Mouse (Mus musculus): ENCODE results near the gene Prrt1. TPM values are rescaled to one million over a fixed set of nuclear protein-coding genes. Genes with fewer than 3 reads are reported as not detected.

Prrt1 gene
- polyA plus RNA-seq, 1 experiment from 2014 or later = 0.64 TPM

- no peaks in the 10 kb centered on the region for H3K9me3 ChIP-seq (ENCODE audit: control insufficient read depth, low read length)
- ATAC-seq (ENCODE audit: low read depth) (no peak), DNase-seq (ENCODE audit: low spot score) (peak; percentile 30)
- peak within 1 kb of the TSS; percentile 80 for H3K9ac ChIP-seq (ENCODE audit: low read depth, low read length)
- peaks cover 40% of the 10 kb centered on the region for H3K4me1 ChIP-seq (ENCODE audit: control insufficient read depth, insufficient read depth, low read length)
- peaks cover 33% of the 10 kb centered on the region for H3K27me3 ChIP-seq (replicated peaks; ENCODE audit: control insufficient read depth, insufficient read depth, low read length)
- peak within 1 kb of the TSS; percentile 80 for H3K4me2 ChIP-seq (ENCODE audit: low read depth, low read length)
- peak within 1 kb of the TSS; percentile 94 for H3K27ac ChIP-seq (replicated peaks; ENCODE audit: low read depth, low read length)
- WGBS = 4% methylated on average over 29 of the region's 29 CpGs
- peak within 1 kb of the TSS; percentile 60 for H3K4me3 ChIP-seq (ENCODE audit: low read depth, low read length)
- H3K36me3 ChIP-seq (ENCODE audit: control insufficient read depth, insufficient read depth, low read length) = 0 out of 2 replicates have a peak, but pooled peaks cover 20% of the 10 kb centered on the region
These were observed 1.2 kb upstream of the Prrt1 start, which contains the start of gene Ppt2 for GRCm38 (mm10) chr17:34627943-34628643. Gene Ppt2, minus strand, starts transcription at chr17:34628510.

GRCm38 (mm10) chr17:34628644-34628967 lies 727 bp upstream of the Prrt1 start:
- 0 out of 2 replicates have a peak, but pooled peaks cover 16% of the 10 kb centered on the region for H3K36me3 ChIP-seq (ENCODE audit: control insufficient read depth, insufficient read depth, low read length)
- peaks cover 40% of the 10 kb centered on the region for H3K4me1 ChIP-seq (ENCODE audit: control insufficient read depth, insufficient read depth, low read length)
- peak overlapping the region; percentile 60 for H3K4me3 ChIP-seq (ENCODE audit: low read depth, low read length)
- DNase-seq (ENCODE audit: low spot score) (no peak), ATAC-seq (ENCODE audit: low read depth) (no peak)
- H3K9ac ChIP-seq (ENCODE audit: low read depth, low read length) = peak overlapping the region; percentile 80
- H3K9me3 ChIP-seq (ENCODE audit: control insufficient read depth, low read length) = no peaks in the 10 kb centered on the region
- H3K4me2 ChIP-seq (ENCODE audit: low read depth, low read length) = peak overlapping the region; percentile 80
- peak overlapping the region; percentile 94 for H3K27ac ChIP-seq (replicated peaks; ENCODE audit: low read depth, low read length)
- H3K27me3 ChIP-seq (replicated peaks; ENCODE audit: control insufficient read depth, insufficient read depth, low read length) = peaks cover 33% of the 10 kb centered on the region
- 22% methylated on average over 5 of the region's 5 CpGs for WGBS

- H3K27me3 ChIP-seq (replicated peaks; ENCODE audit: control insufficient read depth, insufficient read depth, low read length) = peaks cover 33% of the 10 kb centered on the region
- no peak for ATAC-seq (ENCODE audit: low read depth)
- no peak for DNase-seq (ENCODE audit: low spot score)
These were observed 667 bp downstream of the Prrt1 start for GRCm38 (mm10) chr17:34629796-34630603.

GRCm38 (mm10) chr17:34630761-34631301 lies 1.5 kb downstream of the Prrt1 start:
- H3K36me3 ChIP-seq (ENCODE audit: control insufficient read depth, insufficient read depth, low read length) = no peaks in the 10 kb centered on the region
- WGBS = 2% methylated on average over 37 of the region's 48 CpGs
- H3K4me1 ChIP-seq (ENCODE audit: control insufficient read depth, insufficient read depth, low read length) = peaks cover 40% of the 10 kb centered on the region
- no peak for DNase-seq (ENCODE audit: low spot score)
- peak overlapping the region; percentile 60 for H3K4me3 ChIP-seq (ENCODE audit: low read depth, low read length)
- H3K4me2 ChIP-seq (ENCODE audit: low read depth, low read length) = peak overlapping the region; percentile 80
- peaks cover 33% of the 10 kb centered on the region for H3K27me3 ChIP-seq (replicated peaks; ENCODE audit: control insufficient read depth, insufficient read depth, low read length)
- no peak overlapping the region for H3K27ac ChIP-seq (replicated peaks; ENCODE audit: low read depth, low read length)
- H3K9ac ChIP-seq (ENCODE audit: low read depth, low read length) = peak overlapping the region; percentile 25
- ATAC-seq (ENCODE audit: low read depth) = no peak
- H3K9me3 ChIP-seq (ENCODE audit: control insufficient read depth, low read length) = no peaks in the 10 kb centered on the region

More at GRCm38 (mm10) chr17:34629796-34630603, 667 bp downstream of the Prrt1 start:
- peak overlapping the region; percentile 60 for H3K4me3 ChIP-seq (ENCODE audit: low read depth, low read length)
- 0 out of 2 replicates have a peak, but pooled peaks cover 7% of the 10 kb centered on the region for H3K36me3 ChIP-seq (ENCODE audit: control insufficient read depth, insufficient read depth, low read length)
- H3K9me3 ChIP-seq (ENCODE audit: control insufficient read depth, low read length) = no peaks in the 10 kb centered on the region
- H3K4me2 ChIP-seq (ENCODE audit: low read depth, low read length) = peak overlapping the region; percentile 80
- no peak overlapping the region for H3K27ac ChIP-seq (replicated peaks; ENCODE audit: low read depth, low read length)
- WGBS = 20% methylated on average over 12 of the region's 12 CpGs
- H3K9ac ChIP-seq (ENCODE audit: low read depth, low read length) = peak overlapping the region; percentile 34
- peaks cover 40% of the 10 kb centered on the region for H3K4me1 ChIP-seq (ENCODE audit: control insufficient read depth, insufficient read depth, low read length)

- H3K27me3 ChIP-seq (replicated peaks; ENCODE audit: control insufficient read depth, insufficient read depth, low read length) = peaks cover 33% of the 10 kb centered on the region
- peak overlapping the region; percentile 73 for H3K4me2 ChIP-seq (ENCODE audit: low read depth, low read length)
- WGBS = 9% methylated on average over 12 of the region's 12 CpGs
- no peaks in the 10 kb centered on the region for H3K36me3 ChIP-seq (ENCODE audit: control insufficient read depth, insufficient read depth, low read length)
- peak overlapping the region; percentile 54 for H3K9ac ChIP-seq (ENCODE audit: low read depth, low read length)
- H3K27ac ChIP-seq (replicated peaks; ENCODE audit: low read depth, low read length) = no peak overlapping the region
- H3K4me3 ChIP-seq (ENCODE audit: low read depth, low read length) = peak overlapping the region; percentile 38
- H3K9me3 ChIP-seq (ENCODE audit: control insufficient read depth, low read length) = no peaks in the 10 kb centered on the region
- DNase-seq (ENCODE audit: low spot score) (no peak), ATAC-seq (ENCODE audit: low read depth) (no peak)
- peaks cover 34% of the 10 kb centered on the region for H3K4me1 ChIP-seq (ENCODE audit: control insufficient read depth, insufficient read depth, low read length)
These were observed 2.3 kb downstream of the Prrt1 start for GRCm38 (mm10) chr17:34631647-34632046.

GRCm38 (mm10) chr17:34632261-34632691 lies 2.9 kb downstream of the Prrt1 start:
- Histone ChIP-seq H3K27me3 (replicated peaks; ENCODE audit: control insufficient read depth, insufficient read depth, low read length) (peaks cover 33% of the 10 kb centered on the region), H3K9me3 (ENCODE audit: control insufficient read depth, low read length) (no peaks in the 10 kb centered on the region), H3K9ac (ENCODE audit: low read depth, low read length) (peak overlapping the region; percentile 54), H3K36me3 (ENCODE audit: control insufficient read depth, insufficient read depth, low read length) (no peaks in the 10 kb centered on the region), H3K4me3 (ENCODE audit: low read depth, low read length) (peak overlapping the region; percentile 38), H3K4me1 (ENCODE audit: control insufficient read depth, insufficient read depth, low read length) (peaks cover 34% of the 10 kb centered on the region), H3K27ac (replicated peaks; ENCODE audit: low read depth, low read length) (no peak overlapping the region), H3K4me2 (ENCODE audit: low read depth, low read length) (peak overlapping the region; percentile 73)
- peak; percentile 83 for DNase-seq (ENCODE audit: low spot score)
- ATAC-seq (ENCODE audit: low read depth) = peak; percentile 56
- 2% methylated on average over 23 of the region's 26 CpGs for WGBS

GRCm38 (mm10) chr17:34635671-34636070 lies 6.3 kb downstream of the Prrt1 start:
- WGBS = 62% methylated on average over 2 of the region's 2 CpGs
- Histone ChIP-seq H3K4me2 (ENCODE audit: low read depth, low read length) (no peak overlapping the region), H3K4me1 (ENCODE audit: control insufficient read depth, insufficient read depth, low read length) (peaks cover 17% of the 10 kb centered on the region)

GRCm38 (mm10) chr17:34637459-34637858 lies 8.1 kb downstream of the Prrt1 start:
- H3K9ac ChIP-seq (ENCODE audit: low read depth, low read length) = no peak overlapping the region; the same call in 1 of the 2 replicates
- ATAC-seq (ENCODE audit: low read depth) (no peak), DNase-seq (ENCODE audit: low spot score) (no peak)
- no peaks in the 10 kb centered on the region for H3K9me3 ChIP-seq (ENCODE audit: control insufficient read depth, low read length)
- no peak overlapping the region for H3K4me2 ChIP-seq (ENCODE audit: low read depth, low read length)
- H3K27ac ChIP-seq (replicated peaks; ENCODE audit: low read depth, low read length) = no peak overlapping the region
- H3K27me3 ChIP-seq (replicated peaks; ENCODE audit: control insufficient read depth, insufficient read depth, low read length) = 0 out of 2 replicates have a peak, but pooled peaks cover 5% of the 10 kb centered on the region
- no peaks in the 10 kb centered on the region for H3K36me3 ChIP-seq (ENCODE audit: control insufficient read depth, insufficient read depth, low read length)
- no peak overlapping the region for H3K4me3 ChIP-seq (ENCODE audit: low read depth, low read length)
- WGBS = 61% methylated on average over 3 of the region's 3 CpGs
- peaks cover 12% of the 10 kb centered on the region; the same call in 1 of the 2 replicates for H3K4me1 ChIP-seq (ENCODE audit: control insufficient read depth, insufficient read depth, low read length)

More at GRCm38 (mm10) chr17:34635671-34636070, 6.3 kb downstream of the Prrt1 start:
- Histone ChIP-seq H3K4me3 (ENCODE audit: low read depth, low read length) (no peak overlapping the region), H3K27me3 (replicated peaks; ENCODE audit: control insufficient read depth, insufficient read depth, low read length) (peaks cover 21% of the 10 kb centered on the region), H3K9ac (ENCODE audit: low read depth, low read length) (no peak overlapping the region), H3K36me3 (ENCODE audit: control insufficient read depth, insufficient read depth, low read length) (no peaks in the 10 kb centered on the region), H3K9me3 (ENCODE audit: control insufficient read depth, low read length) (no peaks in the 10 kb centered on the region), H3K27ac (replicated peaks; ENCODE audit: low read depth, low read length) (no peak overlapping the region)
- ATAC-seq (ENCODE audit: low read depth) (no peak), DNase-seq (ENCODE audit: low spot score) (no peak)

Data from embryonic facial prominence, embryonic 14.5 days (tissue).